Comparison of ENCODE assay signal across 8 mouse cellular contexts in the genomic region with DNA sequence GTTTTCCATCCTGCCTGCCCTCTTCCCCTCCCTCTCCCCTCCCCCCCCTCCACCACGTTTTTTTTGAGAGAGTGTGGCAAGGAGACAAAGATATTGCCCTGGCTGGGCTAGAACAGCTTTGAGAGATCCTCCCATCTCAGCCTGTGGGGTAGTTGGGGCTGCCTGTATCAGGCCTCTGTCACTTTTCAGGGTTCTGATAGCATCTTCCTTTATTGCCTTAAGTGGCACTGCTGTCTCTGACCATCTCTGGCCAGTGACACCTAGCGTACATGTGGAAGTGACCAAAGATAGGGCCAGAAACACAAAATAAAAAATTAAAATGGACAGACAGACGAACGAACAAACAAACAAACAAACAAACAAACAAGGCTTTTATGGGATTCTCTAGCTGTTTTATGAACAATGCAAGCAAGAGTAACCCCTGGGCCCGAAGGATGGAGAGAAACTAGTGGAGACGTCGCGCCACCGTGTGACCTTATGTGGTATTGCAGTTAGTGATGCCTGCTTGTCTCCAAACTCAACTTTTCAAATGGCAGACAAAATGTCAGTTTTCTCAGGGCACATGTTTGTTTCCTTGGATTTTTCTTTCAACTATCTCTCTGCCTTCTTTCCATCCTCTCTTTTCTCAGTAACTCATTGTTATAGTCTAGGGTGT. TPM values are rescaled to one million over a fixed set of nuclear protein-coding genes. Genes with fewer than 3 reads are reported as not detected.
DNase-seq lines count a peak whose midpoint lies in the region; ATAC-seq and TF ChIP-seq lines count a peak whose summit lies in the region.

No protein-coding gene starts in this region.

- ATAC-seq in CD4-positive, CD25-positive, alpha-beta regulatory T cell, adult 4 months = peak; percentile 95
- no peak for ATAC-seq in embryonic facial prominence, embryonic 11.5 days (replicated peaks; ENCODE audit: insufficient number of reproducible peaks, low FRiP score, low TSS enrichment, low read depth)
- no peak for ATAC-seq in liver, embryonic 14.5 days (ENCODE audit: insufficient read depth)
- 0 out of 2 replicates have a peak, but pooled peaks have one; percentile 48 for ATAC-seq in neutrophil, adult 5-6 weeks (ENCODE audit: extremely low read depth, insufficient number of reproducible peaks, low FRiP score, poor library complexity, severe bottlenecking)

- H3K4me2 ChIP-seq in embryonic facial prominence, embryonic 11.5 days (ENCODE audit: low read depth, low read length) = no peak overlapping the region
- no peak overlapping the region for H3K4me2 ChIP-seq in liver, embryonic 14.5 days (ENCODE audit: low read depth)

- peak; percentile 84 for TF ChIP-seq CTCF in liver, embryonic 14.5 days (IDR thresholded peaks at IDR 0.05; ENCODE audit: low read depth)

- H3K27ac ChIP-seq in embryonic facial prominence, embryonic 11.5 days (replicated peaks; ENCODE audit: low read depth, low read length) = no peak overlapping the region
- no peak overlapping the region for H3K27ac ChIP-seq in liver, embryonic 14.5 days

- no peaks in the 10 kb centered on the region for H3K27me3 ChIP-seq in embryonic facial prominence, embryonic 11.5 days (ENCODE audit: control insufficient read depth, insufficient read depth, low read length)
- no peaks in the 10 kb centered on the region for H3K27me3 ChIP-seq in liver, embryonic 14.5 days (ENCODE audit: control insufficient read depth, insufficient read depth, low read length)

- no peak overlapping the region for H3K9ac ChIP-seq in embryonic facial prominence, embryonic 11.5 days (replicated peaks; ENCODE audit: low read length)
- no peak overlapping the region for H3K9ac ChIP-seq in liver, embryonic 14.5 days (replicated peaks)

- peak; percentile 80 to 81 for DNase-seq in adrenal gland, postnatal 36 days
- peak; percentile 90 for DNase-seq in embryonic facial prominence, embryonic 11.5 days (ENCODE audit: low spot score)
- peak; percentile 75 for DNase-seq in heart, adult 8-10 months (ENCODE audit: low spot score)
- peak; percentile 86 for DNase-seq in kidney, postnatal 14 days
- DNase-seq in liver, embryonic 14.5 days (ENCODE audit: low read depth in 3 of 3, low spot score in 3 of 3) = peak in 1 of 3 experiments; percentile 37
- DNase-seq in thymus, postnatal 14 days = peak; percentile 75

- H3K4me3 ChIP-seq in embryonic facial prominence, embryonic 11.5 days (ENCODE audit: low read depth, low read length) = no peak overlapping the region
- H3K4me3 ChIP-seq in liver, embryonic 14.5 days (ENCODE audit: insufficient read depth in 1 of 2, low read depth in 2 of 2, low read length in 2 of 2) = no peak overlapping the region

- H3K36me3 ChIP-seq in embryonic facial prominence, embryonic 11.5 days (replicated peaks; ENCODE audit: control insufficient read depth, insufficient read depth, low read depth, low read length) = no peaks in the 10 kb centered on the region
- H3K36me3 ChIP-seq in liver, embryonic 14.5 days (replicated peaks; ENCODE audit: control insufficient read depth, insufficient read depth, low read depth) = no peaks in the 10 kb centered on the region

- H3K4me1 ChIP-seq in embryonic facial prominence, embryonic 11.5 days (ENCODE audit: control insufficient read depth, insufficient read depth, low read length) = no peaks in the 10 kb centered on the region
- H3K4me1 ChIP-seq in liver, embryonic 14.5 days (replicated peaks; ENCODE audit: control insufficient read depth in 2 of 2, insufficient read depth in 2 of 2, low read length in 1 of 2) = no peaks in the 10 kb centered on the region

- no peaks in the 10 kb centered on the region for H3K9me3 ChIP-seq in embryonic facial prominence, embryonic 11.5 days (replicated peaks; ENCODE audit: control insufficient read depth, low read length)
- H3K9me3 ChIP-seq in liver, embryonic 14.5 days (ENCODE audit: control insufficient read depth, low read length) = no peaks in the 10 kb centered on the region

- WGBS in embryonic facial prominence, embryonic 11.5 days = 10% methylated on average over 9 of the region's 9 CpGs
- WGBS in liver, embryonic 14.5 days (ENCODE audit: insufficient replicate concordance) = 12% methylated on average over 9 of the region's 9 CpGs

- TF ChIP-seq EP300 in liver, embryonic 14.5 days (IDR thresholded peaks at IDR 0.05; ENCODE audit: low read depth) = no peak

RNA-seq across cellular contexts. Expression of a gene that starts 50.7 kb away (rescaled TPM):
- polyA plus RNA-seq in CD4-positive, CD25-positive, alpha-beta regulatory T cell, adult 4 months (2017; shearing (Covaris generic)) = 10 to 100 TPM in 1 of 2 experiments, 1 to 10 TPM in 1; 5.9 to 10.8 TPM
- 10 to 100 TPM; 20.9 to 21.4 TPM for total RNA-seq in adrenal gland, postnatal 36 days (2021)
- polyA plus RNA-seq in embryonic facial prominence, embryonic 11.5 days (2014; fragmentation: Nextera tagmentation; extraction: Ambion mirVana) = 16.7 and 20.2 TPM in 2 replicates
- total RNA-seq in heart, adult 8-10 months (2022) = 10 to 100 TPM; 15.3 to 17.8 (median 17.6) TPM
- 1.9 and 2.6 TPM in 2 replicates for polyA plus RNA-seq in liver, embryonic 14.5 days (2012; rRNA removed)
- polyA plus RNA-seq in liver, embryonic 14.5 days (2014; fragmentation: Nextera tagmentation; extraction: Ambion mirVana) = 4.3 and 4.5 TPM in 2 replicates
- total RNA-seq in neutrophil, adult 5-6 weeks (2017) = 1.4 and 1.8 TPM in 2 replicates

Comparison
In these comparisons a context has a peak if more than half of its experiments do, and no peak if none do; other contexts are left out.
1. ATAC-seq: peak in CD4-positive, CD25-positive, alpha-beta regulatory T cell, adult 4 months (single experiment) and neutrophil, adult 5-6 weeks (single experiment); none in embryonic facial prominence, embryonic 11.5 days (single experiment) and liver, embryonic 14.5 days (single experiment).